Mouse (Mus musculus) neutrophil, adult 5-6 weeks (primary cell): Measurements from ENCODE around the gene Kctd14. TPM values are rescaled to one million over a fixed set of nuclear protein-coding genes. Genes with fewer than 3 reads are reported as not detected.
A peak's percentile ranks its signal among the peaks of the same experiment; 100 is the strongest.
"Not testable (repeated sequence)": the region's sequence is repeated elsewhere in the genome, so short reads cannot be mapped to it uniquely, and the experiment has no call there.

Experiments used
- ATAC-seq: fragments of 151-379, 151-347 bp; 2 replicates; pipeline ENCODE4 v1.8.0; 2017; ENCODE audit warnings: mild to moderate bottlenecking, moderate TSS enrichment; ENCODE audit not compliant: insufficient number of reproducible peaks, poor library complexity, low FRiP score, severe bottlenecking; ENCODE audit errors: extremely low read depth
- total RNA-seq: library from RNA; stranded (forward); fragments of 200-1000 nt; gene quantifications from 2 replicates; pipeline ENCODE4 v1.2.3, GENCODE M21; 2017

Kctd14 gene
- total RNA-seq = 7.1 and 9.7 TPM in 2 replicates

- not testable (repeated sequence) for ATAC-seq
Measured at GRCm38 (mm10) chr7:97451023-97451422, at the start of gene Kctd14. Kctd14 (plus strand) TSS chr7:97451323.

GRCm38 (mm10) chr7:97407145-97407544, 44.0 kb upstream of the Kctd14 start:
- no peak for ATAC-seq

GRCm38 (mm10) chr7:97411106-97411505, 40.0 kb upstream of the Kctd14 start:
- no peak for ATAC-seq

GRCm38 (mm10) chr7:97411575-97411974, 39.5 kb upstream of the Kctd14 start:
- ATAC-seq = no peak

- ATAC-seq = no peak
Measured at GRCm38 (mm10) chr7:97413981-97414380, 37.1 kb upstream of the Kctd14 start.

- no peak for ATAC-seq
Measured at GRCm38 (mm10) chr7:97414426-97414825, 36.7 kb upstream of the Kctd14 start.

- no peak for ATAC-seq
Measured at GRCm38 (mm10) chr7:97414915-97415687, 36.0 kb upstream of the Kctd14 start.

- ATAC-seq = no peak
Measured at GRCm38 (mm10) chr7:97416473-97416872, 34.6 kb upstream of the Kctd14 start.

- ATAC-seq = no peak
Measured at GRCm38 (mm10) chr7:97416906-97417777, 34.0 kb upstream of the Kctd14 start, which contains the start of gene Thrsp. Thrsp (minus strand) TSS chr7:97417730.

- no peak for ATAC-seq
Measured at GRCm38 (mm10) chr7:97418717-97419116, 32.4 kb upstream of the Kctd14 start.

- ATAC-seq = no peak
Measured at GRCm38 (mm10) chr7:97419163-97419562, 32.0 kb upstream of the Kctd14 start.

- ATAC-seq = no peak
Measured at GRCm38 (mm10) chr7:97420406-97420805, 30.7 kb upstream of the Kctd14 start.

GRCm38 (mm10) chr7:97420958-97421651, 30.0 kb upstream of the Kctd14 start:
- no peak for ATAC-seq

GRCm38 (mm10) chr7:97423754-97424153, 27.4 kb upstream of the Kctd14 start:
- no peak for ATAC-seq

- ATAC-seq = peak; percentile 65
Measured at GRCm38 (mm10) chr7:97424621-97425245, 26.4 kb upstream of the Kctd14 start.

GRCm38 (mm10) chr7:97426566-97426965, 24.6 kb upstream of the Kctd14 start:
- ATAC-seq = no peak

GRCm38 (mm10) chr7:97427296-97427695, 23.8 kb upstream of the Kctd14 start:
- ATAC-seq = no peak

GRCm38 (mm10) chr7:97427778-97428420, 23.2 kb upstream of the Kctd14 start:
- no peak for ATAC-seq
